Mouse (Mus musculus) ES-CJ7 (cell line): ENCODE results near the gene Clec12a.

Experiments
- DNase-seq: peaks from one replicate; pipeline ENCODE4 v3.0.0; 2011; ENCODE audit warnings: low read depth, low spot score

The Clec12a gene

GRCm38 (mm10) chr6:129374937-129375471 lies 32.5 kb downstream of the Clec12a start:
- no peak for DNase-seq

- DNase-seq, result no peak
These were observed 38.0 kb downstream of the Clec12a start for GRCm38 (mm10) chr6:129380454-129380853.

- no peak for DNase-seq
These were observed 39.2 kb downstream of the Clec12a start for GRCm38 (mm10) chr6:129381736-129382135.

GRCm38 (mm10) chr6:129383466-129383865 lies 41.0 kb downstream of the Clec12a start:
- no peak for DNase-seq

GRCm38 (mm10) chr6:129385000-129385399 lies 42.5 kb downstream of the Clec12a start:
- DNase-seq, result peak; percentile 22

GRCm38 (mm10) chr6:129385774-129386173 lies 43.3 kb downstream of the Clec12a start, which contains the start of gene Clec12b:
TSS of gene Clec12b (minus strand) at chr6:129385874.
- DNase-seq, result no peak

DNA sequence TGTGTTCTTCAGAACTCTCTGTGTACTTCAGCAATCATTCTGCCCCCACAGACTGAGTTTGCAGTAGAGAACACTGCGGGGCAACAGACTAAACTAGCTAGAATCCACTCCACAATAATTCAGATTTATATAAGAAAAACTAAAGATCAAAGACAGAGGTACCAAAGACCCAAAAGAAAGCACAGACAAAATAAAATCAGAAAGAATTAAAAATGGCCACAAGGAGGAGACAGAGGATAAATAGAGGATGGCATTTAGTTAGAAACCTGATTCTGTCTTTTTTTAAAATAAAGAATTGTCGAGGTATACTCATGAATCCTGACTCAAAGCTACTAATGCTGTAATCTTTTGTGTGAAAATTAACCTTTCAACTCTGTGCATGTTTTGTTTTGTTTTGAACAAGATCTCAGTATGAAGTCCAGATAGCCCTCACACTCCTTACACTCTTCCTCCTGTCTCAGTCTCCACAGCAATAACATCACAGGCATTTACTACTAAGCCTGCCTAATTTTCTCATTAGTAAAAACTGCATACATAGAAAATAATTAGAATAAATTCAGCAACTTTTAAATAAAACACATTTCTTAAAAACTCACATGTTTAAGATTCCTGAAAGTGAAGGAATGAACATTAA lies 50.7 kb downstream of the Clec12a start:
- no peak for DNase-seq

DNA sequence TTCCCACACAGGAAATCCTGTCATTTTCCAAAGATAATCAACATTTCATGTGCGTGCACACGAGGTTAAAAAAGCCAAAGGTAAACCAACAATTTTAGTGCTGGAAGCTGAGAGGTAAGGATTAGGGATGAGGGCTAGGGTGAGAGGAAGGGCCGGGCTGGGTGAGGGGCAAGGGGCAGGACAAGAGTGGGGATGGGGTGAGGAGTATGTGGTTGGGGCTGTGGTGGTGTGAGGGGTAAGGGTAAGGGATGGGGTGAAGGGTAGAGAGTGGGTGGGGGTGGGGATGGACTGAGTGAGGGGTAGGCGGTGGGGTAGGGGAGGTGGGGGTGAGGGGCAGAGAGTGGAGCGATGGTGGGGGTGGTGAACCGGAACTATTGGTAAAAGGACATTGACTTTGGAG lies 51.2 kb downstream of the Clec12a start:
- no peak for DNase-seq

DNA sequence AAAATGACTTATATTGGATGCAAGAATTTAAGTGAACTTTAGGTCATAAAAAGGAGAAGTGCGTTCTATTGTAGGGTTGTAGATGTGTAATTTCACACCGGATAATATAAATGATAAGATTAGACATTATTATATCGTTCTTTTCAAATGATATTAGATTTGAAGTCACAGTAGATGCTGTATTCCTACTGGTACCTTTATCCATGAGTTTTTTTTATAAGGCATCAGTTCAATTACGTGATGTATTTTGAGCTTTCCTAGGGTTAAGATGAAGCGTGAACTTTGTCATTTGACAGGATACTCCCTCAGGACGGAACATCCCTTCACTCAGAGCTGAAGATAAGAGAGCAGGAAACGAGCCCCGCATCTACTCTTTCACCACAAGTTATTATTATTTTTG lies 54.5 kb downstream of the Clec12a start, which contains the start of gene Clec1b:
Gene Clec1b (plus strand): TSS at position 301 of the 400 bp plus-strand sequence.
- DNase-seq, result no peak

GRCm38 (mm10) chr6:129399945-129400344 lies 57.5 kb downstream of the Clec12a start:
- no peak for DNase-seq

DNA sequence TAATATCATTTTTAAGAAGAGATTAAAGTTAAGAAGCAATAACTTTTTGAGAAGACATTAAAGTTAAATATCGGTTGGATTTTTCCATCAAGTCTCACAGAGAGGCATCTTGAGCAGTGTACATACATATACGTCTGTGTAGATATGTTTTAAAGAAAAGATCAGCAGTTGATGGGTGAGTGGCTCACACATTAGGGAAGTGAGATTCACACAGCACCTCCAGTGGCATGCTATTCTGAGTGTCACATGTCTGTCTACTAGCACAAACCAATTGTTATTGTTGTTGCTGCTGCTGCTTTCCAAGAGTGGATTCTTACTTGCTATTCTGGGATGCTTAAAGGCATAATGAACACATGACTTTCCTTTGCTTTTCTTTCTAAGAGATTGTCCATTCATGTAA lies 59.9 kb downstream of the Clec12a start:
- no peak for DNase-seq

DNA sequence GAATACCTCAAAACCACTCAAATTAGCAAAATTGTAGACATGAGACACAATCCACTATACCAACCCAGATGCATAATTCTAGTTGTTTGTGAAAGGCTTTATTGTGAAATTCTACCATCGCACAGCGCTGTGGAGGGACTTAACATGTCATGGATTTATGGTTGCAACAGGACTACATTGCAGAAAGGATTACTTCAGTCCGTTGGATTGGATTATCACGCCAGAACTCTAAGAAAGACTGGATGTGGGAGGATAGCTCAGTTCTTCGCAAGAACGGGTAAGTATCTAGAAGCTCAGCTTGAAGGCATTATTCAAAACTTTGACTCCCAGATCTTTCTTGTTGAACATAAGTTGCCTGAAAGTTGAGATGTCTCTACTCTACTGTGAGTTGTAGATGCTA lies 60.9 kb downstream of the Clec12a start:
- DNase-seq, result no peak

DNA sequence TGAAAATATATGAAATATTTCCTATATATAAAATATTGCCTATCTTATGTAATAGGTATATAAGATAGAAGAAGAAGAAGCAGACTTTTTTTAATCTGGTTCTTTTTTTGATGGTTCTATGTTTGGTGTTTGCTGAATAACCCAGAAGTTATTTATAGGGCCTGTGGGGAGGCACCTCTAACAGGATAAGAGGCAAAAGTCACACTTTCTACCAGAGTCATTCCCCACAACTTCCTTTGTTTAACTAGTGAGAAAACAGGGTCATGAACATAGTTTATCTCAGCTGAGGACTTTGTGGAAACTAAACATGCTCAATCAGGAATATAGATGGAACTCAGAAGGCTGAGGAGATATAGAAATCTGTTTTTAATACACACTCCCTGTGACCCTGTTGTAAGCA lies 63.5 kb downstream of the Clec12a start:
- DNase-seq, result no peak

DNA sequence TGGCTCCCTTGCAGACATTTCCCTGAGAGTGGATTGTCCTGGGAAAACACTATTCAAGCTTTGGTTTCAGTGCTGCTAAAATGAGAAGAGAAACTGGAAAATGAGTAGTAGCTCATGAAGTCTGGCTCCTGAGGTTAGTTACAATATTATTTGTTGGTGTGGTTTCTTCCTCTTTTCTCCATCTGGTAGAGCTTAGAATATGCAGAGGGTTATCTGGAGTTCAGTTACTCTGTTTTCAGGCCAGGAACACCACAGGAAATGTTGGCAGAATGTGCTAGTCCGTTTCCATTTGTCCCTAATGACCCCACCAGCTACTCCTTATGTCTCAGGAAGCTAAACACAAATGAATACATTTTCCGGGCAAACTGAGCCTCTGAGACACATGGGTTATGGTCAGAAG lies 64.8 kb downstream of the Clec12a start:
- DNase-seq, result no peak

DNA sequence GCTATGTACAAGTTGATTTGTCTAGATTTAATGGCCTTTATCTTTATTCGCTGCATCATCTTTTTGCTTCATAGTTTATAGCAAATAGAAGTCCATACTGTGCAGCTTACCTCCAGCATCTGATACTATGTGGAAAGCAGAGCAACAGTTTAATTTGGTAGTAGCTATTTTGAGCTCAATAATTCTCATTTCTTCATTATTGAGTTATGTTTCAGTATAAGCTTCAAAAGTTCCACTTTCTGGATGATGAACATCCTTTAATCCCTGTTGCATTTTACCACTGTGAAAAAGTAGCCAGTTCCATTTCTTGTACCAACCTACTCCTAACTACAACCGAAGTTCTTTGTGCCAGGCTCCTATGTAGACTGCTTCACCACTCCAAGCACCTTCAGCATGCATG lies 66.1 kb downstream of the Clec12a start, which contains the start of gene Clec9a:
Gene Clec9a (plus strand): TSS at position 301 of the 400 bp plus-strand sequence.
- DNase-seq, result no peak

GRCm38 (mm10) chr6:129414177-129414576 lies 71.7 kb downstream of the Clec12a start:
- no peak for DNase-seq
